ENCODE assay signal across 14 mouse cellular contexts in genomic region chr9:47802527-47802926, GRCm38 (mm10).
"Had no signal": no experiment of that assay in that cellular context is flagged by ENCODE, and none has a peak within 500 bp of the region (broad histone marks: within the 10 kb centered on the region; RNA-seq: fewer than 3 reads in every experiment).

No protein-coding gene starts in this region.

- H3K27ac ChIP-seq: stomach, embryonic 15.5 days; stomach, postnatal 0 days had no signal

- H3K4me1 ChIP-seq: stomach, embryonic 15.5 days had no signal

- DNase-seq: right cerebral cortex, adult 18-20 months; right cerebral cortex, postnatal 14 days; right cerebral cortex, postnatal 25 days; right cerebral cortex, postnatal 4 days; spleen, adult 18-20 months; thymus, adult 18-20 months; thymus, adult 2 months; thymus, postnatal 14 days; thymus, postnatal 25 days; thymus, postnatal 36 days; thymus, postnatal 4 days had no signal

- H3K27me3 ChIP-seq: neural tube, embryonic 15.5 days; stomach, embryonic 15.5 days had no signal

- H3K4me3 ChIP-seq: neural tube, embryonic 15.5 days; stomach, embryonic 15.5 days had no signal

- H3K9me3 ChIP-seq: neural tube, embryonic 15.5 days; stomach, embryonic 15.5 days had no signal

- H3K36me3 ChIP-seq: stomach, embryonic 15.5 days had no signal

- H3K4me2 ChIP-seq: neural tube, embryonic 15.5 days; stomach, embryonic 15.5 days had no signal

- H3K9ac ChIP-seq: neural tube, embryonic 15.5 days; stomach, embryonic 15.5 days had no signal
